ENCODE assay signal across 9 mouse cellular contexts in genomic region chr1:127676516-127677099, GRCm38 (mm10). TPM values are rescaled to one million over a fixed set of nuclear protein-coding genes. Genes with fewer than 3 reads are reported as not detected.
DNase-seq lines count a peak whose midpoint lies in the region; ATAC-seq lines count a peak whose summit lies in the region.
"Had no signal": no experiment of that assay in that cellular context is flagged by ENCODE, and none has a peak within 500 bp of the region (broad histone marks: within the 10 kb centered on the region; RNA-seq: fewer than 3 reads in every experiment).

No protein-coding gene starts in this region.

- H3K27ac ChIP-seq in heart, embryonic 16.5 days (ENCODE audit: low read length), result no peak overlapping the region
- H3K27ac ChIP-seq in hindbrain, embryonic 15.5 days (replicated peaks), result peak overlapping the region; percentile 66

- no peaks in the 10 kb centered on the region for H3K36me3 ChIP-seq in heart, embryonic 16.5 days (ENCODE audit: control insufficient read depth, insufficient read depth)
- H3K36me3 ChIP-seq in hindbrain, embryonic 15.5 days, result no peaks in the 10 kb centered on the region

- H3K4me1 ChIP-seq in heart, embryonic 16.5 days (ENCODE audit: control insufficient read depth, insufficient read depth, low read length), result peaks cover 11% of the 10 kb centered on the region
- peaks cover 34% of the 10 kb centered on the region for H3K4me1 ChIP-seq in hindbrain, embryonic 15.5 days (replicated peaks)

- DNase-seq in heart, adult 18-20 months, result no peak
- peak; percentile 65 for DNase-seq in cerebellum, adult 9-10 months
- DNase-seq in left cerebral cortex, adult 9 months (ENCODE audit: low spot score in 2 of 2), result no peak
- DNase-seq in right cerebral cortex, postnatal 36 days (ENCODE audit: low spot score in 2 of 2), result no peak
- no peak for DNase-seq in testis, postnatal 14 days (ENCODE audit: low spot score)

- peak overlapping the region; percentile 74 for H3K4me3 ChIP-seq in heart, embryonic 16.5 days (ENCODE audit: low read length)
- peak overlapping the region; percentile 68 for H3K4me3 ChIP-seq in hindbrain, embryonic 15.5 days

- WGBS in heart, embryonic 16.5 days, result 10% methylated on average over 25 of the region's 25 CpGs
- 3% methylated on average over 25 of the region's 25 CpGs for WGBS in hindbrain, embryonic 15.5 days

- peak overlapping the region; percentile 69 for H3K9ac ChIP-seq in heart, embryonic 16.5 days (ENCODE audit: low read length)
- H3K9ac ChIP-seq in hindbrain, embryonic 15.5 days, result peak overlapping the region; percentile 71

- H3K27me3 ChIP-seq in heart, embryonic 16.5 days (ENCODE audit: control insufficient read depth, insufficient read depth, low read length), result peaks cover 45% of the 10 kb centered on the region
- peaks cover 10% of the 10 kb centered on the region; the same call in 1 of the 2 replicates for H3K27me3 ChIP-seq in hindbrain, embryonic 15.5 days

- H3K4me2 ChIP-seq in heart, embryonic 16.5 days (ENCODE audit: low read depth, low read length), result peak overlapping the region; percentile 100
- H3K4me2 ChIP-seq in hindbrain, embryonic 15.5 days, result peak overlapping the region; percentile 95

- no peak for ATAC-seq in heart, embryonic 16.5 days (replicated peaks; ENCODE audit: extremely low read depth, insufficient read depth, low FRiP score)
- ATAC-seq in hindbrain, embryonic 15.5 days (ENCODE audit: low FRiP score, low read depth), result peak; percentile 33
- 0 out of 2 replicates have a peak, but pooled peaks have one; percentile 36 for ATAC-seq in monocyte, adult 5-6 weeks (replicated peaks; ENCODE audit: insufficient number of reproducible peaks, low FRiP score, low TSS enrichment, poor library complexity, severe bottlenecking)

- no peaks in the 10 kb centered on the region for H3K9me3 ChIP-seq in heart, embryonic 16.5 days (replicated peaks; ENCODE audit: control insufficient read depth, low read length)
- H3K9me3 ChIP-seq in hindbrain, embryonic 15.5 days, result no peaks in the 10 kb centered on the region

RNA-seq across cellular contexts. Expression of gene Tmem163, which starts 2.7 kb away (rescaled TPM):
- 14.3 and 17.7 TPM in 2 replicates for polyA plus RNA-seq in heart, embryonic 16.5 days (2015; fragmentation: Nextera tagmentation; extraction: Ambion mirVana)
- total RNA-seq in heart, adult 18-20 months (2021), result 1 to 10 TPM; 6.3 to 7.8 TPM
- polyA plus RNA-seq in hindbrain, embryonic 15.5 days (2015; fragmentation: Nextera tagmentation; extraction: Ambion mirVana), result 49.5 and 56.9 TPM in 2 replicates
- 10.5 to 15.2 TPM (median 12.4 TPM) in 3 replicates for total RNA-seq in monocyte, adult 5-6 weeks (2017)
- total RNA-seq: hematopoietic stem cell, adult 5-6 weeks had no signal

RNA-seq across cellular contexts. Expression of gene Acmsd, which starts 52.6 kb away (rescaled TPM):
- 0.22 and 0.37 TPM in 2 replicates for polyA plus RNA-seq in heart, embryonic 16.5 days (2015; fragmentation: Nextera tagmentation; extraction: Ambion mirVana)
- total RNA-seq in heart, adult 18-20 months (2021), result not detected
- polyA plus RNA-seq in hindbrain, embryonic 15.5 days (2015; fragmentation: Nextera tagmentation; extraction: Ambion mirVana), result 0.08 and 0.12 TPM in 2 replicates
- 0.67 TPM in 1 of 3 replicates, not detected in the others for total RNA-seq in monocyte, adult 5-6 weeks (2017)
